Mouse (Mus musculus) cerebellum, adult 2 months (tissue): ENCODE results near the gene Rhno1.

ENCODE experiments used
- CTCF ChIP-seq: fragments of 200-500 bp; IDR thresholded peaks from 2 replicates; pipeline ENCODE4 v1.5.1; 2011; ENCODE audit warnings: low read depth, mild to moderate bottlenecking, control low read depth, low read length, moderate library complexity, borderline replicate concordance; ENCODE audit not compliant: insufficient read depth
- POLR2A ChIP-seq: fragments of 200-500 bp; IDR thresholded peaks from 2 replicates; pipeline ENCODE4 v1.6.1; 2011; ENCODE audit warnings: low read length, control low read depth, borderline replicate concordance; ENCODE audit not compliant: insufficient read depth

DNA sequence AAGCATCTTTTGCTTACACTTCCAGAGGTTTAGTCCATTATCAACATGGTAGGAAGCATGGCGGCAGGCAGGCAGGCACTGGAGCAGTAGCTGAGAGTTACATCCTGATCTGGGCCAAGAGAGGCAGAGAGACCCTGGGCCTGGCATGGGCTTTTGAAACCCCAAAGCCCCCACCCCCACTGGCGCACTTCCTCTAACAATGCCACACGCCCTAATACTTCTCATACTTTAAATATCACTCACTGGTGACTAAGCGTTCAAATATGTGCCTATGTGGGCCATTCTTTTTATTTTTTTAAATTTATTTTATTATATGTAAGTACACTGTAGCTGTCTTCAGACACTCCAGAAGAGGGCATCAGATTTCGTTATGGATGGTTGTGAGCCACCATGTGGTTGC, 3.8 kb upstream of the Rhno1 start:
- TF ChIP-seq POLR2A = no peak
- no peak for TF ChIP-seq CTCF
